Mouse (Mus musculus): ENCODE measurements around the gene Ppp1r12c. TPM values are rescaled to one million over a fixed set of nuclear protein-coding genes. Genes with fewer than 3 reads are reported as not detected.
A peak's percentile ranks its signal among the peaks of the same experiment; 100 is the strongest.
"Not testable (repeated sequence)": the region's sequence is repeated elsewhere in the genome, so short reads cannot be mapped to it uniquely, and the experiment has no call there.

Gene Ppp1r12c
- 45.9 and 48.2 TPM in 2 replicates for polyA plus RNA-seq (2015; fragmentation: Nextera tagmentation; extraction: Ambion mirVana)

GRCm38 (mm10) chr7:4501558-4502397 is at the start of gene Ppp1r12c:
Gene Ppp1r12c, minus strand, starts transcription at chr7:4501680.
- H3K27me3 ChIP-seq: no peaks in the 10 kb centered on the region
- peaks cover 35% of the 10 kb centered on the region for H3K4me1 ChIP-seq
- H3K4me3 ChIP-seq: peak within 1 kb of the TSS; percentile 88
- H3K9ac ChIP-seq: peak within 1 kb of the TSS; percentile 95
- ATAC-seq (ENCODE audit: insufficient number of reproducible peaks, insufficient read depth, low FRiP score, low TSS enrichment, low read depth): peak; percentile 88
- peak within 1 kb of the TSS; percentile 91 for H3K27ac ChIP-seq
- H3K36me3 ChIP-seq: peaks cover 8% of the 10 kb centered on the region
- H3K9me3 ChIP-seq: no peaks in the 10 kb centered on the region
- under 1% methylated on average over 62 of the region's 62 CpGs for WGBS
- peak within 1 kb of the TSS; percentile 86 for H3K4me2 ChIP-seq

GRCm38 (mm10) chr7:4547221-4547641 is 45.8 kb upstream of the Ppp1r12c start, which contains the start of gene Syt5:
Gene Syt5, minus strand, starts transcription at chr7:4547541.
- peak; percentile 59; the same call in 1 of the 2 replicates for ATAC-seq (ENCODE audit: insufficient number of reproducible peaks, insufficient read depth, low FRiP score, low TSS enrichment, low read depth)
- Histone ChIP-seq H3K9ac (peak within 1 kb of the TSS; percentile 52), H3K4me3 (peak within 1 kb of the TSS; percentile 39), H3K4me2 (peak within 1 kb of the TSS; percentile 77), H3K27ac (no peak within 1 kb of the TSS), H3K9me3 (no peaks in the 10 kb centered on the region), H3K27me3 (peaks cover 17% of the 10 kb centered on the region), H3K36me3 (no peaks in the 10 kb centered on the region), H3K4me1 (peaks cover 15% of the 10 kb centered on the region)
- 8% methylated on average over 33 of the region's 33 CpGs for WGBS

- Histone ChIP-seq H3K4me2 (peak overlapping the region; percentile 77), H3K4me1 (peaks cover 15% of the 10 kb centered on the region), H3K36me3 (no peaks in the 10 kb centered on the region), H3K27me3 (peaks cover 17% of the 10 kb centered on the region), H3K9me3 (no peaks in the 10 kb centered on the region), H3K4me3 (peak overlapping the region; percentile 39), H3K27ac (no peak overlapping the region), H3K9ac (peak overlapping the region; percentile 52)
- peak; percentile 33; the same call in 1 of the 2 replicates for ATAC-seq (ENCODE audit: insufficient number of reproducible peaks, insufficient read depth, low FRiP score, low TSS enrichment, low read depth)
- 4% methylated on average over 26 of the region's 26 CpGs for WGBS
These were observed 45.2 kb upstream of the Ppp1r12c start for GRCm38 (mm10) chr7:4546591-4547131.

GRCm38 (mm10) chr7:4546050-4546449 is 44.6 kb upstream of the Ppp1r12c start:
- no peak for ATAC-seq (ENCODE audit: insufficient number of reproducible peaks, insufficient read depth, low FRiP score, low TSS enrichment, low read depth)
- 72% methylated on average over 15 of the region's 15 CpGs for WGBS

GRCm38 (mm10) chr7:4542013-4542412 is 40.5 kb upstream of the Ppp1r12c start:
- no peak overlapping the region for H3K4me3 ChIP-seq
- H3K27ac ChIP-seq: no peak overlapping the region
- no peak overlapping the region for H3K9ac ChIP-seq
- H3K4me2 ChIP-seq: no peak overlapping the region
- H3K9me3 ChIP-seq: no peaks in the 10 kb centered on the region
- WGBS: 42% methylated on average over 17 of the region's 17 CpGs
- H3K36me3 ChIP-seq: no peaks in the 10 kb centered on the region
- no peak for ATAC-seq (ENCODE audit: insufficient number of reproducible peaks, insufficient read depth, low FRiP score, low TSS enrichment, low read depth)
- H3K4me1 ChIP-seq: peaks cover 10% of the 10 kb centered on the region
- peaks cover 8% of the 10 kb centered on the region for H3K27me3 ChIP-seq

More at GRCm38 (mm10) chr7:4546050-4546449, 44.6 kb upstream of the Ppp1r12c start:
- H3K36me3 ChIP-seq: no peaks in the 10 kb centered on the region
- H3K4me1 ChIP-seq: peaks cover 15% of the 10 kb centered on the region
- H3K9ac ChIP-seq: no peak overlapping the region; the same call in 1 of the 2 replicates
- peak overlapping the region; percentile 77 for H3K4me2 ChIP-seq
- H3K27me3 ChIP-seq: peaks cover 17% of the 10 kb centered on the region
- H3K4me3 ChIP-seq: no peak overlapping the region
- no peaks in the 10 kb centered on the region for H3K9me3 ChIP-seq
- no peak overlapping the region for H3K27ac ChIP-seq

GRCm38 (mm10) chr7:4541344-4541743 is 39.9 kb upstream of the Ppp1r12c start:
- H3K4me1 ChIP-seq: peaks cover 4% of the 10 kb centered on the region; the same call in 1 of the 2 replicates
- H3K9me3 ChIP-seq: no peaks in the 10 kb centered on the region
- H3K36me3 ChIP-seq: no peaks in the 10 kb centered on the region
- H3K4me3 ChIP-seq: no peak overlapping the region
- H3K27me3 ChIP-seq: peaks cover 2% of the 10 kb centered on the region
- 63% methylated on average over 5 of the region's 5 CpGs for WGBS
- no peak overlapping the region for H3K4me2 ChIP-seq
- H3K27ac ChIP-seq: no peak overlapping the region
- no peak overlapping the region for H3K9ac ChIP-seq
- ATAC-seq (ENCODE audit: insufficient number of reproducible peaks, insufficient read depth, low FRiP score, low TSS enrichment, low read depth): no peak

GRCm38 (mm10) chr7:4539019-4539418 is 37.5 kb upstream of the Ppp1r12c start:
- Histone ChIP-seq H3K9ac (no peak overlapping the region), H3K9me3 (no peaks in the 10 kb centered on the region), H3K4me1 (no peaks in the 10 kb centered on the region), H3K36me3 (no peaks in the 10 kb centered on the region), H3K4me2 (no peak overlapping the region), H3K4me3 (no peak overlapping the region), H3K27ac (no peak overlapping the region), H3K27me3 (no peaks in the 10 kb centered on the region; the same call in 1 of the 2 replicates)
- peak; percentile 48; the same call in 1 of the 2 replicates for ATAC-seq (ENCODE audit: insufficient number of reproducible peaks, insufficient read depth, low FRiP score, low TSS enrichment, low read depth)
- WGBS: 73% methylated on average over 2 of the region's 2 CpGs

GRCm38 (mm10) chr7:4537181-4537580 is 35.7 kb upstream of the Ppp1r12c start:
- 35% methylated on average over 4 of the region's 4 CpGs for WGBS
- H3K9ac ChIP-seq: no peak overlapping the region
- ATAC-seq (ENCODE audit: insufficient number of reproducible peaks, insufficient read depth, low FRiP score, low TSS enrichment, low read depth): no peak
- no peak overlapping the region for H3K4me3 ChIP-seq
- H3K4me2 ChIP-seq: no peak overlapping the region
- no peaks in the 10 kb centered on the region for H3K36me3 ChIP-seq
- H3K27me3 ChIP-seq: peaks cover 2% of the 10 kb centered on the region; the same call in 1 of the 2 replicates
- H3K4me1 ChIP-seq: peaks cover 3% of the 10 kb centered on the region; the same call in 1 of the 2 replicates
- no peaks in the 10 kb centered on the region for H3K9me3 ChIP-seq
- H3K27ac ChIP-seq: no peak overlapping the region

GRCm38 (mm10) chr7:4536369-4536768 is 34.9 kb upstream of the Ppp1r12c start:
- Histone ChIP-seq H3K27me3 (peaks cover 10% of the 10 kb centered on the region; the same call in 1 of the 2 replicates), H3K9me3 (no peaks in the 10 kb centered on the region), H3K4me3 (no peak overlapping the region), H3K9ac (no peak overlapping the region), H3K4me1 (peaks cover 9% of the 10 kb centered on the region; the same call in 1 of the 2 replicates), H3K27ac (no peak overlapping the region), H3K4me2 (no peak overlapping the region), H3K36me3 (no peaks in the 10 kb centered on the region)
- no peak for ATAC-seq (ENCODE audit: insufficient number of reproducible peaks, insufficient read depth, low FRiP score, low TSS enrichment, low read depth)
- 90% methylated on average over 4 of the region's 4 CpGs for WGBS

GRCm38 (mm10) chr7:4532005-4532729 is 30.7 kb upstream of the Ppp1r12c start, which contains the start of gene Dnaaf3:
Gene Dnaaf3, minus strand, starts transcription at chr7:4532453.
- Histone ChIP-seq H3K4me2 (peak within 1 kb of the TSS; percentile 50), H3K9ac (peak within 1 kb of the TSS; percentile 47; the same call in 1 of the 2 replicates), H3K4me1 (peaks cover 13% of the 10 kb centered on the region; the same call in 1 of the 2 replicates), H3K9me3 (no peaks in the 10 kb centered on the region), H3K27ac (no peak within 1 kb of the TSS), H3K4me3 (peak within 1 kb of the TSS; percentile 29), H3K27me3 (peaks cover 19% of the 10 kb centered on the region; the same call in 1 of the 2 replicates), H3K36me3 (no peaks in the 10 kb centered on the region)
- ATAC-seq (ENCODE audit: insufficient number of reproducible peaks, insufficient read depth, low FRiP score, low TSS enrichment, low read depth): no peak
- 3% methylated on average over 28 of the region's 28 CpGs for WGBS

- not testable (repeated sequence) for ATAC-seq (ENCODE audit: insufficient number of reproducible peaks, insufficient read depth, low FRiP score, low TSS enrichment, low read depth)
These were observed 28.7 kb upstream of the Ppp1r12c start for GRCm38 (mm10) chr7:4530166-4530565.

More at GRCm38 (mm10) chr7:4530166-4530565, 28.7 kb upstream of the Ppp1r12c start:
- peaks cover 20% of the 10 kb centered on the region; the same call in 1 of the 2 replicates for H3K27me3 ChIP-seq
- not testable (repeated sequence) for H3K27ac ChIP-seq, H3K36me3 ChIP-seq, H3K9ac ChIP-seq, H3K4me3 ChIP-seq, H3K9me3 ChIP-seq, H3K4me2 ChIP-seq
- peaks cover 23% of the 10 kb centered on the region; the same call in 1 of the 2 replicates for H3K4me1 ChIP-seq
- WGBS: 41% methylated on average over 8 of the region's 8 CpGs
